Mouse (Mus musculus) kidney, embryonic 16.5 days (tissue): ENCODE data around the gene 1700029J07Rik. TPM values are rescaled to one million over a fixed set of nuclear protein-coding genes. Genes with fewer than 3 reads are reported as not detected.

Experiments used
- ATAC-seq: fragments of 200-750 bp; cut with Nextera tagmentation; 2 replicates; pipeline ENCODE4 v1.8.0; 2017; ENCODE audit warnings: moderate TSS enrichment; ENCODE audit not compliant: low FRiP score, low TSS enrichment
- H3K27ac ChIP-seq: fragments of 300-500 bp; sonication (generic); 2 replicates; pipeline ENCODE4 v1.5.1; 2014; ENCODE audit warnings: low read length
- H3K27me3 ChIP-seq: fragments of 300-500 bp; sonication (generic); 2 replicates; pipeline ENCODE4 v1.6.1; 2014; ENCODE audit warnings: low read length, control low read depth, mixed read lengths; ENCODE audit not compliant: insufficient read depth
- H3K36me3 ChIP-seq: fragments of 300-500 bp; sonication (generic); 2 replicates; pipeline ENCODE4 v1.6.1; 2014; ENCODE audit warnings: low read length, control low read depth, mixed read lengths; ENCODE audit not compliant: insufficient read depth
- H3K4me1 ChIP-seq: fragments of 300-500 bp; sonication (generic); 2 replicates; pipeline ENCODE4 v1.6.1; 2014; ENCODE audit warnings: low read length, control low read depth, mixed read lengths; ENCODE audit not compliant: insufficient read depth
- H3K4me2 ChIP-seq: fragments of 300-500 bp; sonication (generic); replicated peaks from 2 replicates; pipeline ENCODE4 v1.6.1; 2014; ENCODE audit warnings: low read depth, low read length
- H3K4me3 ChIP-seq: fragments of 300-500 bp; sonication (generic); 2 replicates; pipeline ENCODE4 v1.5.1; 2014; ENCODE audit warnings: mild to moderate bottlenecking, low read length
- H3K9ac ChIP-seq: fragments of 300-500 bp; sonication (generic); replicated peaks from 2 replicates; pipeline ENCODE4 v1.6.1; 2014; ENCODE audit warnings: low read length
- H3K9me3 ChIP-seq: fragments of 300-500 bp; sonication (generic); 2 replicates; pipeline ENCODE4 v1.6.1; 2016; ENCODE audit warnings: low read length, control low read depth
- WGBS: fragments of 180-500 bp; shearing (Covaris S2); extraction: QIAGEN DNeasy Blood & Tissue Kit; methylation state at CpG from one replicate; pipeline ENCODE4 v1.1.7; 2014; 5-methylcytosine and 5-hydroxymethylcytosine counted together
- polyA plus RNA-seq: library from polyadenylated mRNA; unstranded; fragments of >200 nt; fragmentation: Nextera tagmentation; extraction: Ambion mirVana; gene quantifications from 2 replicates; pipeline ENCODE4 v1.2.1, GENCODE M21; 2015

1700029J07Rik gene
- polyA plus RNA-seq, 1 experiment from 2014 or later, result 6.0 TPM

DNA sequence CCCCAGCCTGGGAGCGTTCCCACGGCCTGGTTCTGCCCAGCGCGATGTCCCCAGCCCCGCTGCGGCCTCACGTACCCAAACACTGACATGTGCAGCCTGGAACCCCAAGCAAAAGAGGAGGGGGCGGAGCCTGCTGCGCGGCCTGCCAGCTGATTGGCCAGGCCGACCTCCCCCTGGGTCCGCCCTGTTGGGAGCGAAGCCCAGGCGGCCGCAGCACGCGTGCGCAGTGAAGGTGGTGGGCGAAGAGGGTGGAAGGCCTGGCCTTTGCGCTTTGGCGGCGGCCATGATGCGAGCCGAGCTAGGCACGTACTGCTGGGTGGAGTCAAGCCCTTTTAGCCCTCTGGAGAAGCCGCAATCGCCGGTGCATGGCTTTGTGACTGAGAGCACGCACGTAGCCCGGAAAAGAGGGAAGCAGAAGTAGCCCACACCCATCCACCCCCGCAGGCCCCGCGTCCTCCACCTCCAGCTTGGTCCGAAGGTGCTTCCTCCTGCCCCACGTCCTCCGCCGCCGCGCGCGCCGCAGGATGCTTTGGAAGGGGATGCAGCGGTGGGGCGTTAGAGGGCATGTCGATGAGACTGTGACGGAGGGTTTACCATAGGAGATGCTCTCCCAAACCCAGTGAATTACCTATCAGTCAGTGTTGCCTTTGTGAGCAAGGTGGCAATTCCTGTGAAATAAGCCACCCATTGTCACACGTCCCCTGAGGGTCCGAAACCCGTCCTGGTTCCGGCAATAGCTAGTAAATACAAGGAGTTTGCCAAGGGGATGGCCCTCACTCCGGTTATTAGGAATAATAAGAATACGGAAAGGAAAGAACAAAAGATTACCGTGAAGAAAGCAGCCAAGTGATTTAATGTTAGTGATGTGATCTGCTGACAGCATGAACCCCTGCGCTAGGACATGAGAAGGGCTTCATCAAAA lies 25.0 kb upstream of the 1700029J07Rik start:
- H3K4me1 ChIP-seq, result peaks cover 13% of the 10 kb centered on the region; the same call in 1 of the 2 replicates
- peak overlapping the region; percentile 88 for H3K4me2 ChIP-seq
- H3K27me3 ChIP-seq, result no peaks in the 10 kb centered on the region
- 5% methylated on average over 55 of the region's 55 CpGs for WGBS
- H3K36me3 ChIP-seq, result peaks cover 15% of the 10 kb centered on the region
- peak overlapping the region; percentile 99 for H3K27ac ChIP-seq
- H3K9ac ChIP-seq, result peak overlapping the region; percentile 90
- H3K9me3 ChIP-seq, result no peaks in the 10 kb centered on the region
- peak overlapping the region; percentile 58 for H3K4me3 ChIP-seq
- peak; percentile 99 for ATAC-seq

DNA sequence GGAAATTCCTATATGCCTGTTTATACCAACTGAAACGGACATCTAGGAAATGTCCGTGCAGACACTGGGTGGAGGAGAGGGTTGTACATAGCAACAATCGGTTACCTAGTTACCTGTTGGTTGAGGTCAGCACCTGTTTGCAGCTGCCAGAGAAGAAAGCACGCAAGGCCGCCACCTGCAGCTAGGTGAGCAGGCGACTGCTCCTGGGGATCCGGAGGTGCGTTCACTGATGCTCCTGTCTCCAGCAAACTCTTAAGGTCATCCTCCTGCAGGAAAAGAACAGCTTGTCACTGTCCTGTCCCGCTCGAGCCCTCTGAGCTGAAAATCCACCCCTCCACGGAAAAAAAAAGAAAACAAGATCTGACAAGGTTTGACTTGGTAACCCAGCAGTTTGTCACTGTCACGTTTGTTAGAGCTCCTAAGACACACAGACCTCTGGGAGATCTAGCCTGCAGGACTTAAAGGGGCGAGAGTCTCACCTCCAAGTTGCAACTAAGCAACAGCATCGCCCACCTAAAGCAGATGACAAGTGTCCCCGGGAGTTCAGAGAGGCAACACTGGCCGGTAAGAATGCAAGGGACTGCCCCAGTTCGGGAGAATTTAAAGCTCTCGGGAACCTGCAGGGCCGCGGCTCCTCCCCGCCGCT lies 24.2 kb upstream of the 1700029J07Rik start, which contains the start of gene Lrp2bp:
Gene Lrp2bp (plus strand): TSS at position 166 of the 646 bp plus-strand sequence.
- Histone ChIP-seq H3K4me1 (peaks cover 13% of the 10 kb centered on the region; the same call in 1 of the 2 replicates), H3K9ac (peak within 1 kb of the TSS; percentile 90), H3K9me3 (no peaks in the 10 kb centered on the region), H3K4me3 (peak within 1 kb of the TSS; percentile 58), H3K27ac (peak within 1 kb of the TSS; percentile 99), H3K4me2 (peak within 1 kb of the TSS; percentile 88), H3K36me3 (peaks cover 18% of the 10 kb centered on the region), H3K27me3 (no peaks in the 10 kb centered on the region)
- ATAC-seq, result peak; percentile 1; the same call in 1 of the 2 replicates
- 2% methylated on average over 22 of the region's 22 CpGs for WGBS

DNA sequence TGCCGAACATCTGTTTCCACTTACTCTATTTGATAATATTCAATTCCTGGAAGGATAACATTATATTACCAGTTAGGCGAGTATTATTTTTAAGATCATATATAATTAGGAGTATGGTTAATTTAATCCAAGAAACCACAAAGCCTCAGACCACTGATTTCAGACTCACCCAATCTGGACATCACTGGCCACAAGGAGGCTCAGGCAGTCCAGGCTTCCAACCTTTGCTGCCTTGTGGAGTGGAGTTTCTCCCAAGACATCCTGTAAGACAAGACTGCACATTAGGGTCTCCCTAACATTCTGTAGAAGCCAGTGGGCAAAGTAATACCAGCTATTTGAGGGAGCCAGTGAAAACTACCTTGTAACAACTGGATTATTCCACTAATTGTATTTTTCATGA lies 23.2 kb upstream of the 1700029J07Rik start:
- 81% methylated on average over 2 of the region's 2 CpGs for WGBS

DNA sequence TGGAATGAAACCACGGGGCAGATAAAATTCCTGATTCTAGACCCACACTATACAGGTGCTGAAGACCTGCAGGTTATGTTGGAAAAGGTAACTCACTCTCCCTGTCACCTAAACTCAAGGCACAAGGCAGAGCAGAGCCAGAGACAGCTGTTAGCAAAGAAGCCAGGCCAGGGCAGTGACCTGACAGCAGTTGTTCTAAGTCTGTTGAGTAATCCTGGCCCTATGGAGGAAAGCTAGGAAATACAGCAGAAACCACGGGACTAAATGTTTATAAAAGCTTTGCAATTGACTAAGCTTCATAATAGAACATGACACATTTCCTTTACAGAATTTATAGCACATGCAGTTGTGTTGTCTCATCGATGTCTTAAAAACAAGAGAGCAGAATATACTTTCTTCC lies 20.5 kb upstream of the 1700029J07Rik start:
- peaks cover 25% of the 10 kb centered on the region for H3K36me3 ChIP-seq
- H3K4me3 ChIP-seq, result no peak overlapping the region
- no peak overlapping the region for H3K4me2 ChIP-seq
- ATAC-seq, result no peak
- no peaks in the 10 kb centered on the region for H3K27me3 ChIP-seq
- no peak overlapping the region for H3K9ac ChIP-seq
- 83% methylated on average over 3 of the region's 3 CpGs for WGBS
- H3K27ac ChIP-seq, result no peak overlapping the region
- no peaks in the 10 kb centered on the region for H3K9me3 ChIP-seq
- H3K4me1 ChIP-seq, result peaks cover 11% of the 10 kb centered on the region; the same call in 1 of the 2 replicates

More for the DNA sequence above, 23.2 kb upstream of the 1700029J07Rik start:
- peaks cover 25% of the 10 kb centered on the region for H3K36me3 ChIP-seq
- no peaks in the 10 kb centered on the region for H3K9me3 ChIP-seq
- no peak overlapping the region for H3K9ac ChIP-seq
- H3K4me2 ChIP-seq, result peak overlapping the region; percentile 27; the same call in 1 of the 2 replicates
- no peak overlapping the region for H3K4me3 ChIP-seq
- H3K27ac ChIP-seq, result no peak overlapping the region
- H3K4me1 ChIP-seq, result peaks cover 13% of the 10 kb centered on the region; the same call in 1 of the 2 replicates
- H3K27me3 ChIP-seq, result no peaks in the 10 kb centered on the region
- no peak for ATAC-seq

DNA sequence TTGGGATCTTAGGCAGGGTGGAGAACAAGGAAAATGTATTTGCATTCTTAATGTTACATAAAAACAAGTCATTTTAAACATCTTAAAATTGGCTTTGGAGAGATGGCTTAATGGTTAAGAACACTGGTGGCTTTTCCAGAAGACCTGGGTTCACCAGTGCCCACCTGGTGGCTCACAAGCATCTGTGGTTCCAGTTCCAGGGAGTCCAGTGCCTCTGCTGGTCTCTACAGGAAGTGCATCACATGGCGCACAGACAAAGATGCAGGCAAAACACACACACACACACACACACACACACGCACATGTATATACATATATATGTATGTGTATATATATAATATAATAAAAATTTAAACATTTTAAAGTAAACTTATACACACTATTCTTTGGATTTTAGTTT lies 19.1 kb upstream of the 1700029J07Rik start:
- H3K9ac ChIP-seq, result no peak overlapping the region
- peaks cover 7% of the 10 kb centered on the region; the same call in 1 of the 2 replicates for H3K4me1 ChIP-seq
- H3K27ac ChIP-seq, result no peak overlapping the region
- ATAC-seq, result no peak
- H3K9me3 ChIP-seq, result no peaks in the 10 kb centered on the region
- peaks cover 25% of the 10 kb centered on the region for H3K36me3 ChIP-seq
- WGBS, result 98% methylated on average over 2 of the region's 2 CpGs
- no peak overlapping the region for H3K4me3 ChIP-seq
- no peaks in the 10 kb centered on the region for H3K27me3 ChIP-seq
- no peak overlapping the region for H3K4me2 ChIP-seq

DNA sequence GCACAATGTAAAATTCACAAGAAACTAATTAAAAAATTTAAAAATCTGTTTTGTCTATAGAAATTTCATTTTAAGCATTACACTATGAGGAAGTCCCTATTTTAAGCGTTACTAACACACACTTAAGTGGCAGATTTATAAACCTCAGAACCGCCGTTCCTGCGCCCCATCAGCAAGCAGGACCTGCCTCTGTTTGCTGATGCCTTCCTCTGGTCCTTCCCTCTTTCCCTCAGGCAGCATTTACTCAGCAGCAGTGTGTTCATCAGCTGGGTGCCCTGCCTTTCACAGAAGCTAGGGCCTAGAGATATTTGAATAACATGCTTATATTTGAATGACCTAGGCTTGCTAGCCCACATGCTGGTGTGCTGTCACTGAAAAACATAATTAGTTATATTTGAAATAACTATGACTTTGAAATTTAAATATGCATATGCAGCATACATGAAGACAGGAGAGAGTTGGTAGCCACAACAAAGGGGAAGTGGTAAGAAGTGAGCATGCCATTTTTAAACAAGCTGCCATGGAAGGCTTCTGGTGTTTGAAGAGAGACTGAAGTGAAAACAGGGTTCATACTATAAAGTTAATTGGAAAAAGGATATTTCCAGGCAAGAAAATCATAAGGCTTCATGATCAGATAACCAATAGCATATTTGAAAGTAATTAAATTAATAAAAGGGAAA lies 15.7 kb upstream of the 1700029J07Rik start:
- Histone ChIP-seq H3K27ac (no peak overlapping the region), H3K27me3 (no peaks in the 10 kb centered on the region), H3K4me2 (no peak overlapping the region), H3K4me3 (no peak overlapping the region), H3K4me1 (no peaks in the 10 kb centered on the region), H3K36me3 (peaks cover 25% of the 10 kb centered on the region), H3K9ac (no peak overlapping the region), H3K9me3 (no peaks in the 10 kb centered on the region)
- no peak for ATAC-seq
- WGBS, result 91% methylated on average over 4 of the region's 4 CpGs

DNA sequence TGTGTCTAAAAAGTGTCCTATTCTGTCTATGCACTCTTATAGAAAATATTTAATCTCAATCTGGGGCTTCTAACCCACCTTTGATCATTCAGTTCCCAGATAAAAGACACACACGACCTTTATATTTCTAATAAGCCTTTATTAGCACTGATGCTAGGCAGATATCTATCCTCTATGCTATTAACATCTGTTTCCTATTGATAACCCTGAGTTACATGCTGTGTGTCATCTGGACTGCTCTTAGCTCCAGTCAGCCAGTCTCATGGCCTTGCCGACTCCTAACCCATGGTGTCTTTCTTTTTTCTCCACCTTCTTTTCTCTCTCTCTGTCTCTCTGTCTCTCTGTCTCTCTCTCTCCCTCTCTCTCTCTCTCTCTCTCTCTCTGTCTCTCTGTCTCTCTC lies 13.1 kb upstream of the 1700029J07Rik start:
- no peak for ATAC-seq
- Histone ChIP-seq H3K27me3 (no peaks in the 10 kb centered on the region), H3K27ac (no peak overlapping the region), H3K4me2 (no peak overlapping the region), H3K36me3 (peaks cover 10% of the 10 kb centered on the region), H3K4me3 (no peak overlapping the region), H3K9ac (no peak overlapping the region), H3K4me1 (no peaks in the 10 kb centered on the region), H3K9me3 (no peaks in the 10 kb centered on the region)
- 79% methylated on average over 2 of the region's 2 CpGs for WGBS

DNA sequence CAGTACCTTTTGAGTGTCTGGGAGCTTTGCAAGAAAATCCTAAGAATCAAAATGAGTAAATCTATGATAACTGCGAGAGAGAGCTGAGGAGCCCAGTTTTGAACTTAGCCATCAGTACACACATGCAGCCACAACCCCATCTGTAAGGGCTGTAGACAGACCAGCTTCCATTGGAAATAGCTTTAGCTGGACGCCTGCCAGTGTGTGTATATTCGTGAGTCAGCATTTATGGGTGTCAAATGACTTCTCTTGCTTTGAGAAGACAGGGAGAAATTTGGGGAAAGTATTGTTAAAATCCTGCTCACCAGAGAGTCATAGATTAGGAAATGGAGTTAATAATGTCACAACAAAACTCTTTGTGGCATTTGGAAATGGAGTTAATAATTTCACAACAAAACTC lies 11.6 kb upstream of the 1700029J07Rik start:
- no peaks in the 10 kb centered on the region for H3K27me3 ChIP-seq
- no peak overlapping the region for H3K4me3 ChIP-seq
- no peaks in the 10 kb centered on the region for H3K4me1 ChIP-seq
- WGBS, result 74% methylated on average over 3 of the region's 3 CpGs
- H3K36me3 ChIP-seq, result peaks cover 21% of the 10 kb centered on the region
- H3K27ac ChIP-seq, result no peak overlapping the region
- no peak for ATAC-seq
- H3K9me3 ChIP-seq, result no peaks in the 10 kb centered on the region
- no peak overlapping the region for H3K9ac ChIP-seq
- H3K4me2 ChIP-seq, result no peak overlapping the region

DNA sequence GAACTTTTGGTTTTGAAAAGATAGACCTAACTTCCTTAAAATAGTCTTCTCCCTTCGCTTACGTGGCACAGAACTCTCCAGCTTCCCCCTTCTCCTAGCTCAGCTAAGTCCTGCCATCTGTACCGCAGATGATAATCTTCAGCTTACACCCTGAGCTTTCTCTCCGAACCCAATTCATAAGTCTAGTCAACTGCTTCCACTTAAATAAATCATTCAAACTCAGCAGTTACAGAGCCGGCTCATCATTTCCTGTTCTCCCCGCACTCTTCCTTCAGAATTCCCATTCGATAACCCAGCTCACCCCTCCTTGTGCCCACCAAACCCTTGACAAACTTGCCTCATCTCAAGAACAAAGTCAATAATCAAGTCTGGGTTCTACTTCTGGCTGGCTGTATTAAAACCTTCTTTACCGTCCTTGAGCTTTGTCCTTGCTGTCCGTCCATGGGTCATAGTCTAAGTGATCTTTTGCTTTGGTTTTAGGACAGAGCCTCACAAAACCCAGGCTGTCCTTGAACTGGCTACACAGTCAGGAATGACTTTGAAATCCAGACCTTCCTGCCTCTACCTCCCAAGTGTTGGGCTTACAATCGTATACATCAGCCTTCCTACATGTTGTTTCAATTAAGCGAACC lies 901 bp upstream of the 1700029J07Rik start:
- ATAC-seq, result no peak
- Histone ChIP-seq H3K4me2 (peak overlapping the region; percentile 78), H3K9ac (peak overlapping the region; percentile 86), H3K4me1 (peaks cover 13% of the 10 kb centered on the region), H3K27me3 (no peaks in the 10 kb centered on the region), H3K4me3 (peak overlapping the region; percentile 82), H3K9me3 (peaks cover 5% of the 10 kb centered on the region; the same call in 1 of the 2 replicates), H3K36me3 (peaks cover 22% of the 10 kb centered on the region), H3K27ac (0 out of 2 replicates have a peak overlapping the region, but pooled peaks have one; percentile 40)
- WGBS, result 57% methylated on average over 11 of the region's 11 CpGs
